Mouse (Mus musculus) small intestine, adult 2 months (tissue): ENCODE measurements around the gene Cacna2d3. TPM values are rescaled to one million over a fixed set of nuclear protein-coding genes. Genes with fewer than 3 reads are reported as not detected.

Experiments
- H3K27ac ChIP-seq: fragments of 200-500 bp; 2 replicates; pipeline ENCODE4 v1.5.1; 2012; ENCODE audit warnings: low read depth, low read length, control low read depth, inconsistent platforms; ENCODE audit not compliant: insufficient read depth
- H3K27me3 ChIP-seq: fragments of 200-500 bp; 2 replicates; pipeline ENCODE4 v1.6.1; 2012; ENCODE audit warnings: mild to moderate bottlenecking, moderate library complexity, low read length, inconsistent platforms; ENCODE audit not compliant: control insufficient read depth, insufficient read depth
- H3K36me3 ChIP-seq: fragments of 200-500 bp; 2 replicates; pipeline ENCODE4 v1.6.1; 2012; ENCODE audit warnings: mild to moderate bottlenecking, low read length, control low read depth, inconsistent platforms; ENCODE audit not compliant: control insufficient read depth, insufficient read depth
- H3K4me1 ChIP-seq: fragments of 200-500 bp; 2 replicates; pipeline ENCODE4 v1.6.1; 2012; ENCODE audit warnings: low read length, inconsistent platforms, mixed read lengths; ENCODE audit not compliant: control insufficient read depth, insufficient read depth, insufficient read length
- H3K4me3 ChIP-seq: fragments of 200-500 bp; 2 replicates; pipeline ENCODE4 v1.5.1; 2012; ENCODE audit warnings: low read depth, mild to moderate bottlenecking, control low read depth, inconsistent platforms, low read length, moderate library complexity
- CTCF ChIP-seq: fragments of 200-500 bp; IDR thresholded peaks from 2 replicates; pipeline ENCODE4 v1.5.1; 2012; ENCODE audit warnings: low read depth, mild to moderate bottlenecking, control low read depth, inconsistent platforms, low read length, moderate library complexity, mixed read lengths; ENCODE audit not compliant: insufficient replicate concordance, insufficient read length; ENCODE audit errors: extremely low read depth
- POLR2A ChIP-seq: fragments of 200-500 bp; IDR thresholded peaks from 2 replicates; pipeline ENCODE4 v1.6.1; 2012; ENCODE audit warnings: low read depth, mild to moderate bottlenecking, control low read depth, inconsistent platforms, low read length, moderate library complexity
- WGBS: fragments of 180-500 bp; shearing (Covaris S2); methylation state at CpG from one replicate; pipeline ENCODE4 v1.1.7; 2018; 5-methylcytosine and 5-hydroxymethylcytosine counted together
- polyA plus RNA-seq: library from polyadenylated mRNA; depleted of rRNA; stranded (reverse); fragments of >200 nt; gene quantifications from 2 replicates; pipeline ENCODE4 v1.2.3, GENCODE M21; 2012

Cacna2d3 gene
- polyA plus RNA-seq, 1 experiment = 0.27 TPM

DNA sequence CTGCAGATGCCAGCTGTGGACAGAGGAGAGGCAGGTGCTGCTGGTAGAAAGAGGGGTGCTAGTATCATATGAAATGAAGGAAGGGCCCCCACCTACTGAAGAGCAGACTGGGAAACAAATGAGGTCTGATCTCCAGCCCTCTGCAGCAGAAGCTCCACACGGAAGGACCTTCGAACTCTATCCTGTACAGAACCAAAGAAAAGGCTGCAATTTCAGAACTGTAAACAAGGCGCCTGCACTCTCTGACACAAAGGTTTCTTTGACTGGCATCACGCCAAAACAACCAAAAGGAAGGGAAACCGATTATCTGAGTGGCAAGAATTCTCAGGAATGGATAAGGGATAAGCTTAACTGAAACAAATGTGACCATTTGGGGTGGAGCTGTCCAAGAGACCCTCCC, 18.9 kb downstream of the Cacna2d3 start:
- TF ChIP-seq POLR2A (no peak), CTCF (no peak)
- 19% methylated on average over 5 of the region's 5 CpGs for WGBS
- Histone ChIP-seq H3K4me1 (no peaks in the 10 kb centered on the region), H3K36me3 (no peaks in the 10 kb centered on the region), H3K4me3 (no peak overlapping the region), H3K27me3 (no peaks in the 10 kb centered on the region), H3K27ac (no peak overlapping the region)

DNA sequence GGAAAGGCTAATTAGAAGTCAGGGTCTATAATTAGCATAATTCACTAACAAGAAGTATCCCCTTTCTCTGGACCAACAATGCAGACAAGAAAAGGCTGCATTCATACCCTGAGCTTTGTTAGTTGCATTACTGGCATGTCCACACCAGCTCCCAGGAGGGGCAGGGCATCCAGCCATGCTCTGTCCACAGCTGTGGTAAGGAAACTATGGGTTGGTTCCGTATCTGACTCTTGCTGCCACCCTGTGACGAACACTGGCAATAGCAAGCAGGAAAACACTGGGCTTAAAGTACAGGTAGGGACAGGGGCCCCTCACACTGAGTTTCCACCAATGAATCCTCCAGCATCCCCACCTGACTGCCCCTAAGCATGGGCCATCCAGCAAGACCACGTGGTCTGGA, 25.5 kb downstream of the Cacna2d3 start:
- TF ChIP-seq CTCF (no peak), POLR2A (no peak)
- no peak overlapping the region for H3K27ac ChIP-seq
- no peaks in the 10 kb centered on the region for H3K4me1 ChIP-seq
- WGBS = 6% methylated on average over 3 of the region's 3 CpGs
- no peaks in the 10 kb centered on the region for H3K27me3 ChIP-seq
- H3K4me3 ChIP-seq = no peak overlapping the region
- H3K36me3 ChIP-seq = no peaks in the 10 kb centered on the region

DNA sequence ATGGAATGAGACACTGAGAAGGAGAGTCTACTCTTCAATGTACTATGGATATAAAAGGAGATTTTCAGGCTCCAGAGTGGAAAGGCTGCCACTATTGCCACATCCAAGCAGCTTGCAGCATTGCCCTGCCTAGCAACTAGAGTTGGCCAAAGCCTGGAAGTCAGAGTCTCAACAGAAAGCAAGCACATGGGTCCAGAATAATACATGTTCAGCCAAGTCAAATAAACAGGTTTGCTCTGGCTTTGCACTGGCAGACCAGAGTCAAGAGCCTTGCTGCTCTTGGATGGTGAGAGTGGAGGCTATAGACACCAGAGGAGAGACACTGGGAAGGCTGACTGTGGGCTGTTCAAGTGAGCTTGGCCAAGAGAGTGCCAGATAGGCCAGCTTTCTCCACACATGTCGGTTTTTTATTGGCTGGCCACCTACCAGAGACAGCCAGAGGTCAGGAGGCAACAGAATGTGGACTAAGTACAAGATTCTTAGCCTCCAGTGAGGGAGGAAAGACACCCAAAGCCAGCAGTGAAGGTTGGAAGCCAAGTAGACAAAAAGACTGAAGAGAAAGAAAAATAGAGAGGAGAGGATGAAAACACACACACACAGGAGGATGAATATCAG, 49.1 kb downstream of the Cacna2d3 start:
- WGBS = 3% methylated on average over 1 of the region's 1 CpGs
- no peak overlapping the region for H3K4me3 ChIP-seq

DNA sequence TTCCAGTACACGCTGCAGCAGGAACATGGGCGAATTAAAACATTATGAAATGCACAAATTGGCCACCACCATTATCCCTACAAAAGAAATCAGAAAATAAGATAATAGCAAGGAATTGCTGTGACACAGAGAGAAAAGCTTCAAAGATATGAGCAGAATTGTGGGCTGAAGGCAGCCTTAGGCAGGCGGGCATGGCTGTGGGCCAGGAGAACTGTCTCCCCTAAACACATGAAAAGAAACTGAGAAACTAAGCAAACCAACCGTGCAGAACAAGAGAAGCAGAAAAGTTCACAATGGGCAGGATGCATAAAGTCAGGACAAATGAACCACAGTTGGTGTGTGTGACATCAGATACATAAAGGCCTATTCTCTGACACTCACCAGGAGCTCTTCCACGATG, 51.8 kb downstream of the Cacna2d3 start:
- 74% methylated on average over 5 of the region's 5 CpGs for WGBS
- no peaks in the 10 kb centered on the region for H3K27me3 ChIP-seq
- TF ChIP-seq CTCF = no peak
- no peak for TF ChIP-seq POLR2A
- H3K4me3 ChIP-seq = no peak overlapping the region
- no peaks in the 10 kb centered on the region for H3K4me1 ChIP-seq
- no peak overlapping the region for H3K27ac ChIP-seq
- H3K36me3 ChIP-seq = no peaks in the 10 kb centered on the region

More for the DNA sequence above, 49.1 kb downstream of the Cacna2d3 start:
- Histone ChIP-seq H3K36me3 (no peaks in the 10 kb centered on the region), H3K4me1 (no peaks in the 10 kb centered on the region), H3K27me3 (no peaks in the 10 kb centered on the region), H3K27ac (no peak overlapping the region)
- TF ChIP-seq POLR2A (no peak), CTCF (no peak)

DNA sequence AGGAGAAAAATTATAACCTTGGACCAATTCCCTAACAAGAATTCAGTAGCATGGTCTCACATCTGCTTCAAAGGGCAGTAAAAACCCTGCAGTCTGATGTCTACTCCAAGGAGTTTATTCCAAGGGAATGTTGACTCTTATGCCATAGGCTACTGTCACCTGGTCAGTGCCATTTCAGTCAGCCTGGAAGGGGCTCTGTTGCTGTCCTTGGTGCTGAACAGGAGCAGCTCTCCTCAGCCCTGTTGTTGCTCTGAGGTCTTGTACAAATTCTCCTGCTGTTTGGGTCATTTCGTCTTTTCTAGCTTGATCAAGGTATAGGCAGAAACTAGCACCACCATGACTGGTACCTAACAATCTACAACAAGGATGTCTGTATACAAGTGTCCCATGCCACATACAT, 64.7 kb downstream of the Cacna2d3 start:
- Histone ChIP-seq H3K4me1 (no peaks in the 10 kb centered on the region), H3K27ac (no peak overlapping the region), H3K4me3 (no peak overlapping the region), H3K36me3 (no peaks in the 10 kb centered on the region), H3K27me3 (no peaks in the 10 kb centered on the region)
- TF ChIP-seq CTCF (no peak), POLR2A (no peak)
- 45% methylated on average over 1 of the region's 1 CpGs for WGBS

DNA sequence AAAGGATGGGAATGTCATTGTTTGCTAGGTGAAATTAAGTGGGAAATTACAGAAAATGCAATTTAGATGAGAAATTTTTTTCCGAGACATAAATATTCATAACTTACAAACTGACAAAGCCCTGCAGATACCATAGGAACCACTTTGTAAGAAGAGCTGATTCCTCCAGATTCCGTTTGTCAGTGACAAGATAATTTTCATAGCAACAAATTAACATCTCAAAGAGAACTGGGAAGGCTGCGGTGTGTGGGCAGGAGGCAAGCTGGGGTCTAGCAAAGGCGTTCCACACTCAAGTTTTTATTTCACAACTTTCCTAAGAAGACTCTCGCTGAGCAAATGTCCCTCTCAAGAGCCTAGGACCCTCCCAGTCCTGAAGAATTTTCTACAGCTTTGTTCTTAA, 71.1 kb downstream of the Cacna2d3 start:
- H3K4me1 ChIP-seq = no peaks in the 10 kb centered on the region
- H3K4me3 ChIP-seq = no peak overlapping the region
- TF ChIP-seq POLR2A (no peak), CTCF (no peak)
- no peak overlapping the region for H3K27ac ChIP-seq
- no peaks in the 10 kb centered on the region for H3K36me3 ChIP-seq
- 77% methylated on average over 5 of the region's 5 CpGs for WGBS
- no peaks in the 10 kb centered on the region for H3K27me3 ChIP-seq

DNA sequence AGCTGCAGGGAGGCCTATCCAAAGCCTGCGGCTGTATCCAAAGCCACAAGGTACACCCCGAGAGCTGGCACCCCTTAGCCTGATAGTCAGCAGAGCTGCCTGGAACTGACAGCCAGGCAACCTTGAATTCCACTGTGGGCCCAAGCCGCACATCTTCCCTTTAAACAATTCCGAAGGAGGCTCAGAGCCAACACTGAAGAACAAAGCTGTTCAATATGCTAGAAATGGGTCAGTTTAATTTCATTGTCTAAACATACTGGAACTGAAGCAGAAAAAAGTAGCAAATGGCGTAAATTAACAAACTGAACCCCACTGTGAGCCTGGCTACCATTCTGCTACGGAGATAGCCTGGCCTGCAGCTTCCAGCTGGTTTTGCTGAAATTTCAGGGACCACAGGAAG, 72.9 kb downstream of the Cacna2d3 start:
- no peak for TF ChIP-seq POLR2A
- TF ChIP-seq CTCF = no peak
- H3K4me3 ChIP-seq = no peak overlapping the region
- H3K27ac ChIP-seq = no peak overlapping the region
- WGBS = 78% methylated on average over 6 of the region's 6 CpGs
- H3K36me3 ChIP-seq = no peaks in the 10 kb centered on the region
- H3K4me1 ChIP-seq = no peaks in the 10 kb centered on the region
- H3K27me3 ChIP-seq = no peaks in the 10 kb centered on the region

DNA sequence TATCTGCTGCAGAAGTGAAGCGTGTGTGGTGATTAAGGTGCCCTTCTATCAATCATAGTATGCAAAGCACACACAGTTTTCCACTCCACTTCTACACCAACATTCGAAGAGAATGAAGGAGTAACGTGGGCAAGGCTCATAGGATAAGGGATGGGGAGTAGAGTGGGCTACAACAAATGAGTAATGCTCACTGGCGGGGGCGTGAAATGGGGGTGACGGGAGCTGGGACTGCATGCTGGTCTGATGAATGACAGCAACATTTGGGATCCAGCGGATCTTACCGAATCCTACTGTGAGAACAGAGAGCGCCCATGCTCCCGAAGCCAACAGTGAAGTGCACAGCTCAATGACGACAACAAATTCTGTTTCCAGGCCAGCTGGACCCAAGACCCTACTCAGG, 76.2 kb downstream of the Cacna2d3 start:
- H3K27me3 ChIP-seq = no peaks in the 10 kb centered on the region
- no peak for TF ChIP-seq CTCF

More for the DNA sequence above, 76.2 kb downstream of the Cacna2d3 start:
- no peak overlapping the region for H3K27ac ChIP-seq
- WGBS = 77% methylated on average over 11 of the region's 11 CpGs
- no peaks in the 10 kb centered on the region for H3K4me1 ChIP-seq
- H3K4me3 ChIP-seq = no peak overlapping the region
- no peaks in the 10 kb centered on the region for H3K36me3 ChIP-seq
